Mouse (Mus musculus) liver, embryonic 11.5 days (tissue): ENCODE results near the gene Ncoa6. TPM values are rescaled to one million over a fixed set of nuclear protein-coding genes. Genes with fewer than 3 reads are reported as not detected.

Experiments used
- ATAC-seq: fragments of 200-750 bp; cut with Nextera tagmentation; replicated peaks from 2 replicates; pipeline ENCODE4 v1.8.0; 2017; ENCODE audit warnings: moderate number of reproducible peaks, mild to moderate bottlenecking, moderate TSS enrichment, moderate library complexity; ENCODE audit not compliant: low FRiP score
- DNase-seq: peaks from one replicate; pipeline ENCODE4 v3.0.0-alpha.2; 2017; ENCODE audit warnings: low spot score
- H3K27ac ChIP-seq: fragments of 300-500 bp; sonication (generic); 2 replicates; pipeline ENCODE4 v1.5.1; 2014; ENCODE audit warnings: mild to moderate bottlenecking, low read depth, low read length, control low read depth
- H3K27me3 ChIP-seq: fragments of 300-500 bp; sonication (generic); replicated peaks from 2 replicates; pipeline ENCODE4 v1.6.1; 2014; ENCODE audit warnings: low read length, mixed read lengths; ENCODE audit not compliant: control insufficient read depth, insufficient read depth
- H3K36me3 ChIP-seq: fragments of 300-500 bp; sonication (generic); 2 replicates; pipeline ENCODE4 v1.6.1; 2014; ENCODE audit warnings: mild to moderate bottlenecking, low read length, moderate library complexity, mixed read lengths; ENCODE audit not compliant: control insufficient read depth, insufficient read depth
- H3K4me1 ChIP-seq: fragments of 300-500 bp; sonication (generic); replicated peaks from 2 replicates; pipeline ENCODE4 v1.6.1; 2014; ENCODE audit warnings: low read length, mixed read lengths; ENCODE audit not compliant: control insufficient read depth, insufficient read depth
- H3K4me2 ChIP-seq: fragments of 300-500 bp; sonication (generic); 2 replicates; pipeline ENCODE4 v1.6.1; 2014; ENCODE audit warnings: mild to moderate bottlenecking, control low read depth, moderate library complexity
- H3K4me3 ChIP-seq: fragments of 300-500 bp; sonication (generic); 2 replicates; pipeline ENCODE4 v1.5.1; 2014; ENCODE audit warnings: low read depth, low read length, control low read depth
- H3K9ac ChIP-seq: fragments of 300-500 bp; sonication (generic); 2 replicates; pipeline ENCODE4 v1.6.1; 2014; ENCODE audit warnings: low read depth, low read length, control low read depth
- H3K9me3 ChIP-seq: fragments of 300-500 bp; sonication (generic); 2 replicates; pipeline ENCODE4 v1.6.1; 2016; ENCODE audit warnings: low read length, inconsistent platforms, mixed read lengths; ENCODE audit not compliant: control insufficient read depth
- WGBS: fragments of 180-500 bp; shearing (Covaris S2); extraction: QIAGEN DNeasy Blood & Tissue Kit; methylation state at CpG from one replicate; pipeline ENCODE4 v1.1.7; 2014; 5-methylcytosine and 5-hydroxymethylcytosine counted together
- polyA plus RNA-seq: library from polyadenylated mRNA; unstranded; fragments of >200 nt; fragmentation: Nextera tagmentation; extraction: Ambion mirVana; gene quantifications from 2 replicates; pipeline ENCODE4 v1.2.1, GENCODE M21; 2014

Gene Ncoa6
- polyA plus RNA-seq = 19.9 and 20.7 TPM in 2 replicates

DNA sequence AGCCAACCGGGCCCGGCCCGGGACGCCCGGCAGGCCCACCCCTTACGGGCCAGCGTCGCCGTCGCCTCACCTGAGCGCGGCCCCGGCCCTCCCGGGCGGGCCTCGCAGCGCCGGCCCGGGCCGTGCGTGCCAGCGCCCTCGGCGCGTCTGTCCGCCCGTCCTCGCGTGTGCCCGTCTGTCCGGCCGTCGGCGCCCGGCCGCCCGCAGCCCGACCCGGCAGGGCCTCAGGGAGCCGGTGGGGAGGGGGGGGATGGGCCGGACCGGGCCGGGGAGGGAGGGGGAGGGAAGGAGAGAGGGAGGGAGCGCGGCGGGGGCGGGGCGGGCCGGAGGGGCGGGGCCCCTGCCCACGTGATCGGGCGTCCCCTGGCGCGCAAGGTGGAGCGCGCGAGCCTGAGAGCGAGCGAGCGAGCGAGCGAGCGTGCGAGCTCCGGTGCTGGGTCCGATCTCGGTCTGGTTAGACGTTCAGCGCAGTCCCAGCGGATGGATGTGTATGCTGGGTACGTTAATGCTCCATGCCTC, at the start of gene Ncoa6:
Ncoa6 (minus strand) TSS at position 325 of the 519 bp plus-strand sequence.
- WGBS = under 1% methylated on average over 51 of the region's 72 CpGs
- no peaks in the 10 kb centered on the region for H3K36me3 ChIP-seq
- DNase-seq (peak; percentile 83), ATAC-seq (peak; percentile 83)
- no peaks in the 10 kb centered on the region for H3K27me3 ChIP-seq
- H3K4me2 ChIP-seq = peak within 1 kb of the TSS; percentile 96
- H3K9me3 ChIP-seq = no peaks in the 10 kb centered on the region
- peak within 1 kb of the TSS; percentile 93 for H3K9ac ChIP-seq
- peaks cover 11% of the 10 kb centered on the region for H3K4me1 ChIP-seq
- H3K27ac ChIP-seq = peak within 1 kb of the TSS; percentile 81
- H3K4me3 ChIP-seq = peak within 1 kb of the TSS; percentile 88

DNA sequence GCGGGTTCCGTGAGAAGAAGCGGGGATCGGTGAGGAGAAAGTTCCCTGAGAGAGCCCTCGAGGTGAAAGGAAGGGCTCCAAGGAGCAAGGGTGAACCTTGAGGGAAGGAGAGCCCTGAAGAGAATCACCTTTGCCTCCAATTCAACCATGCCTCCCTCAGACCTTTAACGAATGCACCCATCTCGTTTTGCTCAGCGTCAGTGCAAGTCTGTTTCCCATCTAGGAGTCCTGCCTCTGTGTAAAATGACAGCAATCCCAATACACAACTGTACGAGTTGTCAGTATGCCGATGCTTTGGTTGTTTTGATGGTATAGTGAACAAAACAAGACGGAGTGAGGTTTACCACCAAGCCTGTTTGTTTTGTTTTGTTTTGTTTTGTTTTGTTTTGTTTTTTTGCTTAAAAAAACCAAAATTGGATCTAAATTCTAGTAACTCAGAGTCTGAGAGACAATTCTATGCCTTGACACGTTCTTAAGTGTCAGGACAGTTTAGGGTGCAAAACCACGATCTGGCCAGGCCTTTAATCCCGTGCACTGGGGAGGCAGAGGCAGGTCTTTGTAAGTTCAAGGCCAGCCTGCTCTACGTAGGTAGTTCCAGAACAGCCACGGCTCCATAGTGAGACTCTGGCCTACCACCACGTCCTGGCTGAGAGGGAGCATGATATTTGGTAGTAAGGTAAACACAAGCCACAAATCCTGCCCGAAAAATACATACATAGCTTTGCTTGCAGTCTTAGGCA, 45.0 kb upstream of the Ncoa6 start:
- H3K4me1 ChIP-seq = peaks cover 10% of the 10 kb centered on the region; the same call in 1 of the 2 replicates
- peak overlapping the region; percentile 79 for H3K4me3 ChIP-seq
- H3K4me2 ChIP-seq = peak overlapping the region; percentile 96
- H3K27me3 ChIP-seq = peaks cover 18% of the 10 kb centered on the region
- H3K9me3 ChIP-seq = no peaks in the 10 kb centered on the region
- H3K27ac ChIP-seq = peak overlapping the region; percentile 74
- WGBS = 27% methylated on average over 18 of the region's 18 CpGs
- ATAC-seq (no peak), DNase-seq (no peak)
- H3K36me3 ChIP-seq = no peaks in the 10 kb centered on the region
- peak overlapping the region; percentile 77 for H3K9ac ChIP-seq

DNA sequence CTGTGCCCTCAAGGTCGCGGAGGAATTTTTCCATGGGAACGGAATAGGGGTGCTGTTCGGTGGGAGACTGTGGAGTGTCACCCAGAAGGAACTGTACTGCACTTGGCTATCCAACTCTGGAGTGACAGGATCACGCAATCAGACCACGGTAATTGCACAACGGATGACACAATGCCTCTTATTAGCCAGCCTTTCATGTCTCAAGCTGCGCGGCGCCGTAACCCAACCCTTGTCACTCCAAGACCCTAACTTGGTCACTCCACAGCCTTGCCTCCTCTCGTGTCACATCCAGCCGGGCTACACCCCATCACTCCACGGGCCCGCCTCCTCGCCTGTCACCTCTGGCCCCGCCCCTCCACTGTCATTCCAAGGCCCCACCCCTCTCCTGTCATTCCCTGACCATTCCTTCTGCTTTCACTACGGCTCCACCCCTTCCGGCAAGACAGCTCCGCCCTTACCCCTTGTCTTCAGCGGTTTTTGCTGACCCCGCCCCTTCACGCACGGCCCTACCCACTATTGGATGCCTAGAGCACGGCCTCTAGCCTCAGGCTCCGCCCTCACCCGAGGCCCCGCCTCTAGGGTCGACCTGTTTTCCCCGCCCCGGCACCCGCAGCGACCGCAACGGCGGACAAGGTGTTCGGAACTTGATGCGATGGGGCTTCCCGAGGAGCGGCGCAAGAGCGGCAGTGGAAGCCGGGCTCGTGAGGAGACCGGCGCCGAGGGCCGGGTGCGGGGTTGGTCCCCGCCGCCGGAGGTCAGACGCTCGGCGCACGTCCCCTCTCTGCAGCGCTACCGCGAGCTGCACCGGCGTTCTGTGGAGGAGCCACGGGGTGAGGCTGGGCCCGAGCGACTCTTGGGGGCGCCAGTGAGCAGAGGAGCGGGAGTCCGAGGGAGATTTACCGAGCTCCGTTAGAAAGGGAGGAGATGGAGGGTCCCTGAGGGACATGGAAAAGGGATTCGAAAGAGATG, 44.0 kb upstream of the Ncoa6 start, which contains the start of the genes Acss2 and Ggt7:
Acss2 (plus strand) TSS at position 494 of the 969 bp plus-strand sequence.
Ggt7 (minus strand) TSS at position 783 of the 969 bp plus-strand sequence.
- Histone ChIP-seq H3K36me3 (no peaks in the 10 kb centered on the region), H3K4me3 (peak within 1 kb of the TSS; percentile 79), H3K9me3 (no peaks in the 10 kb centered on the region), H3K27ac (peak within 1 kb of the TSS; percentile 74), H3K27me3 (peaks cover 23% of the 10 kb centered on the region), H3K4me2 (peak within 1 kb of the TSS; percentile 96), H3K4me1 (peaks cover 10% of the 10 kb centered on the region; the same call in 1 of the 2 replicates), H3K9ac (peak within 1 kb of the TSS; percentile 77)
- 3% methylated on average over 70 of the region's 70 CpGs for WGBS
- ATAC-seq (peak; percentile 99), DNase-seq (peak; percentile 99)

DNA sequence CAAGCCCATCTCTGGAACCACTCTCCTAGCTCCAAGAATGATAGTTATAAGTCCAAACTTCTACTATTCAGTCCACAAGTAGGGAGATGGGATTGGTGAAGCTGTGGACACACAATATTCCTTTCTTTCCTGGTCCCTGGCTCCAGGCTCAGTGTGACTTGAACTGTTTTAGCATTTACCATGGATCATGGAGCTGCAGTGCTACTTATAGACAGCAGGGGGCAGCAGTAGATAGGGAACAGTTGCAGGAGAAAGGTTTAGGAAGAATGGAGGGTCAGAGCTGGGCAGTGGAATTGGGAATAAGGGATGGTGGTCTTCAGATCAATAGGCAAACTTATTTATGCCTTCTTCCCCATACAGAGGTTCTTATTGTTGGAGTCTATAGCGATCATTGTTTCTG, 42.2 kb upstream of the Ncoa6 start:
- Histone ChIP-seq H3K9me3 (no peaks in the 10 kb centered on the region), H3K4me3 (no peak overlapping the region), H3K27me3 (peaks cover 23% of the 10 kb centered on the region), H3K27ac (no peak overlapping the region), H3K4me1 (peaks cover 10% of the 10 kb centered on the region; the same call in 1 of the 2 replicates), H3K4me2 (no peak overlapping the region), H3K36me3 (no peaks in the 10 kb centered on the region), H3K9ac (no peak overlapping the region)
- WGBS = 13% methylated on average over 1 of the region's 1 CpGs
- DNase-seq = peak; percentile 56
- no peak for ATAC-seq

DNA sequence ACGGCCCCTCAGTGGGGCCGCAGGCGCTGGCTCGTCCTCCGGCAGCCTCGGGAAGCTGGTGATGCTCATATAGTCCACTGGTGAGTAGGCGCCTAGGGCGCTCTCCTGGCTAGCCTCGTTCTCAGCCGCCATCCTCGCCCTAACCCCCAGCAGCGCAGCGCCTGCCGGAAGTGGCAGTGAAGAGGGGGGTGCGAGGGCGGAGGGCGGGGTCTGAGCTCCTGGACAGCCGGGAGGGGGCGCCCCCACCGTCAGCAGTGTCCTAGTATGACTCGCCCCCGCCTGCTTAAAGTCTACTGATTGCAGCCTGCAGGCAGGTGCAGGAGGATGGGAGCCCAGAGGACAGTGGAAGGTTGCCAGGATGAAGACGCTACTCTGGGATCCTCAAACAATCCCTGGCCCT, 41.0 kb upstream of the Ncoa6 start:
- no peak for ATAC-seq
- Histone ChIP-seq H3K4me2 (peak overlapping the region; percentile 68), H3K36me3 (no peaks in the 10 kb centered on the region), H3K27ac (no peak overlapping the region), H3K27me3 (peaks cover 23% of the 10 kb centered on the region), H3K9me3 (no peaks in the 10 kb centered on the region), H3K9ac (peak overlapping the region; percentile 46; the same call in 1 of the 2 replicates), H3K4me1 (peaks cover 10% of the 10 kb centered on the region; the same call in 1 of the 2 replicates), H3K4me3 (peak overlapping the region; percentile 40)
- DNase-seq = peak; percentile 55
- 4% methylated on average over 23 of the region's 23 CpGs for WGBS

DNA sequence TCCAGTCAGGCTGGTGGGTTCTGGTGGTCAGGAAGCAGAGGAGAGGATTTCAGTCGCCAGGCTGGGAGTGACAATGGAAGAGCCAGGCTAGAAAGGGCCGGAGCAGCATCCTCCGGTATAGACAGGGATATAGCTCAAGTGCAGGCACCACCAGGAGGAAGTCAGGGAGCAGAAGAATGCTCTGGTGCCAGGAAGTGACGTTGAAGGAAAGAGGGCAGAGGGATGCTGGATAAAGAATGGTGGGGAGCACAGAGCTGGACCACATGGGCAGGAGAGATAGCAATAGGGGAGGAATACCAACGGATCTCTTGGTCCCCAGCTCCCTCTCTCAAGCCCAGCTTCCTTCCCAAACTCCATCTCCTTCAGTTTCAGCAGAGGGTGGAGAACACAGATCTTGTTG, 39.8 kb upstream of the Ncoa6 start:
- WGBS = 52% methylated on average over 5 of the region's 5 CpGs
- H3K9ac ChIP-seq = no peak overlapping the region
- H3K27me3 ChIP-seq = peaks cover 23% of the 10 kb centered on the region
- peaks cover 6% of the 10 kb centered on the region; the same call in 1 of the 2 replicates for H3K4me1 ChIP-seq
- H3K4me3 ChIP-seq = no peak overlapping the region
- H3K27ac ChIP-seq = no peak overlapping the region
- no peaks in the 10 kb centered on the region for H3K9me3 ChIP-seq
- H3K4me2 ChIP-seq = no peak overlapping the region
- H3K36me3 ChIP-seq = no peaks in the 10 kb centered on the region
- ATAC-seq (no peak), DNase-seq (no peak)

DNA sequence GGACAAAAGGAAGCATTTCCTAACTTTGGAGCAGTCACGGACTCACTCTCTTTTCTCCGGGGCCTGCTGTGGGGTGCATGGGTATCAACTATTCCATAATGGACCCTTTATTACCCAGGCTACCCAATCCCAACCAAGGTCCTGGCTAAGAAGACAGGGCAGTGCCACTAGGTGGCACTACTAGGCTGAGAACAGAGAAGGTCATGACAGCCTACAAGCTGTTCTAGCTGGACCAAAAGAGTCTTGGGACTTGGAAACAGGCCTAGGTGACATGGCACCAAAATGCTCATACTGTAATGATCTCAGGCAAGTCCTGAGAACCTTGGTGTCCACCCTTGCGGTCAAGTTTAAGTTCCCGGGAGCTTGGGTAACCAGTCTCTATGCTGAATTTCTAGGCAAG, 38.8 kb upstream of the Ncoa6 start:
- no peak overlapping the region for H3K4me3 ChIP-seq
- 59% methylated on average over 4 of the region's 4 CpGs for WGBS
- DNase-seq (no peak), ATAC-seq (no peak)
- H3K27me3 ChIP-seq = peaks cover 23% of the 10 kb centered on the region
- peaks cover 6% of the 10 kb centered on the region; the same call in 1 of the 2 replicates for H3K4me1 ChIP-seq
- H3K9ac ChIP-seq = no peak overlapping the region
- H3K27ac ChIP-seq = no peak overlapping the region
- no peaks in the 10 kb centered on the region for H3K36me3 ChIP-seq
- no peak overlapping the region for H3K4me2 ChIP-seq
- H3K9me3 ChIP-seq = no peaks in the 10 kb centered on the region

DNA sequence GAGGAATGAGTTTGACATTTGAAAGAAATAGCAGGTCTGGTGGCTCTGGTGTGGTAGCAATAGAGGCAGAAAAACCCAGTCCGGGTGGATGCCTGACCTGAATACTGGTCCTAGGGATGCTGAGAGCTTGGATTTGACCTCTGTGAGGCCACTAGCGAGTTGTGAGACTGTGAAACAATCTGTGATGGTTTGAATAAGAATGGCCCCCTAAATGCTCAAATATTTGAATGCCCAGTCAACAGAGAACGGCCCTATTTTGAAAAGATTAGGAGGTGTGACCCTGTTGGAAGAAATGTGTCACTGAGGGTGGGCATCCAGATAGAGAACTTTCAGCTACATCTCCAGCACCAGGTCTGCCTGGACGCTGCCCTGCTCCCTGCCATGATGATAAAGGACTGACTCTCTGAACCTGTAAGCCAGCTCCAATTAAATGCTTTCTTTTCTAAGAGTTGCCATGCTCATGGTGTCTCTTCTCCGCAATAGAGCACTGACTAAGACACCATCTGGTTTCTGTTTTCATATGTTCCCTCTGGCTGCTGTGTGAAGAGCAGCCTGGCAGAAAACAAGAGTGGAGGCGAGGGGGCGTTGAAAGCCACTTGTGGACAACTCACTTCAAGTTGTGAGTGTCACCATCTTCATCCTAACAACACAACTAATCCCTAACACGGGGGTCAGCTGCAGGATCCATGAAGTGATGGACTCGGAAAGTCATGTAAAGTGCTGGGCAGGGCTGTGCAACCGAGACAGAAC, 34.2 kb upstream of the Ncoa6 start:
- 68% methylated on average over 10 of the region's 10 CpGs for WGBS
- no peaks in the 10 kb centered on the region for H3K36me3 ChIP-seq
- ATAC-seq = no peak
- H3K27me3 ChIP-seq = no peaks in the 10 kb centered on the region
- H3K9me3 ChIP-seq = no peaks in the 10 kb centered on the region
- H3K4me1 ChIP-seq = no peaks in the 10 kb centered on the region
- no peak overlapping the region for H3K4me2 ChIP-seq
- no peak for DNase-seq
- no peak overlapping the region for H3K27ac ChIP-seq
- no peak overlapping the region for H3K4me3 ChIP-seq
- H3K9ac ChIP-seq = no peak overlapping the region
